Mouse (Mus musculus) MEL (cell line): ENCODE data around the gene Cyp1a1. TPM values are rescaled to one million over a fixed set of nuclear protein-coding genes. Genes with fewer than 3 reads are reported as not detected.

ENCODE experiments used
- DNase-seq: peaks from one replicate; pipeline ENCODE4 v3.0.0; 2011; ENCODE audit warnings: low read depth, low spot score
- H3K27ac ChIP-seq: 2 replicates; pipeline ENCODE4 v1.5.1; 2012; ENCODE audit warnings: low read depth, mild to moderate bottlenecking, control low read depth, low read length, moderate library complexity; ENCODE audit not compliant: control insufficient read depth
- H3K27me3 ChIP-seq, 2 experiments: fragments of 150-350 bp in 1 of 2; sonication (generic) in 1 of 2; 2 replicates each; pipeline ENCODE4 v1.6.1; 2012; ENCODE audit warnings: low read length in 2 of 2, mild to moderate bottlenecking in 2 of 2, improper control_type of control experiment in 1 of 2, moderate library complexity in 1 of 2; ENCODE audit not compliant: insufficient read depth in 2 of 2, control insufficient read depth in 1 of 2
- H3K36me3 ChIP-seq, 2 experiments: 2 replicates each; pipeline ENCODE4 v1.6.1; 2012 to 2014; ENCODE audit warnings: low read length in 2 of 2, improper control_type of control experiment in 1 of 2, inconsistent platforms in 1 of 2, mild to moderate bottlenecking in 1 of 2; ENCODE audit not compliant: insufficient read depth in 2 of 2, control insufficient read depth in 1 of 2
- H3K4me1 ChIP-seq, 2 experiments: fragments of 150-350 bp in 1 of 2; sonication (generic) in 1 of 2; 2 replicates each; pipeline ENCODE4 v1.6.1; 2012; ENCODE audit warnings: low read length in 2 of 2, improper control_type of control experiment in 1 of 2, mild to moderate bottlenecking in 1 of 2; ENCODE audit not compliant: insufficient read depth in 2 of 2, control insufficient read depth in 1 of 2
- H3K4me3 ChIP-seq, 2 experiments: fragments of 150-350 bp in 1 of 2; sonication (generic) in 1 of 2; 2 replicates each; pipeline ENCODE4 v1.5.1; 2012; ENCODE audit warnings: low read depth in 2 of 2, low read length in 2 of 2, mild to moderate bottlenecking in 2 of 2, moderate library complexity in 2 of 2, control low read depth in 1 of 2, improper control_type of control experiment in 1 of 2; ENCODE audit not compliant: control insufficient read depth in 1 of 2, insufficient read depth in 1 of 2
- H3K79me2 ChIP-seq: 2 replicates; pipeline ENCODE4 v1.6.1; 2012; ENCODE audit warnings: mild to moderate bottlenecking, low read length, moderate library complexity; ENCODE audit not compliant: control insufficient read depth, poor library complexity, insufficient read depth
- H3K9ac ChIP-seq: 2 replicates; pipeline ENCODE4 v1.6.1; 2012; ENCODE audit warnings: low read depth, mild to moderate bottlenecking, control low read depth, low read length, moderate library complexity; ENCODE audit not compliant: control insufficient read depth, poor library complexity, severe bottlenecking
- H3K9me3 ChIP-seq: fragments of 150-350 bp; sonication (generic); replicated peaks from 2 replicates; pipeline ENCODE4 v1.6.1; 2012; ENCODE audit warnings: mild to moderate bottlenecking, low read length, improper control_type of control experiment, moderate library complexity; ENCODE audit not compliant: insufficient read depth
- CTCF ChIP-seq, 3 experiments: IDR thresholded peaks in 2 of 3; conservative IDR thresholded peaks in 1 of 3; 2 replicates each; pipeline ENCODE4 v1.5.1; 2011 to 2012; ENCODE audit warnings: low read length in 3 of 3, low read depth in 2 of 3, mild to moderate bottlenecking in 2 of 3, improper control_type of control experiment in 1 of 3, inconsistent platforms in 1 of 3, mixed read lengths in 1 of 3, moderate library complexity in 1 of 3; ENCODE audit not compliant: control insufficient read depth in 1 of 3, insufficient read depth in 1 of 3, poor library complexity in 1 of 3, severe bottlenecking in 1 of 3
- MAX ChIP-seq: IDR thresholded peaks from 2 replicates; pipeline ENCODE4 v1.6.1; 2011; ENCODE audit warnings: low read length, improper control_type of control experiment
- MYC ChIP-seq: IDR thresholded peaks from 2 replicates; pipeline ENCODE4 v1.6.1; 2011; ENCODE audit warnings: low read depth, mild to moderate bottlenecking, low read length, improper control_type of control experiment, moderate library complexity
- RAD21 ChIP-seq: IDR thresholded peaks from 2 replicates; pipeline ENCODE4 v1.6.1; 2011; ENCODE audit warnings: mild to moderate bottlenecking, low read depth, low read length, improper control_type of control experiment
- SIN3A ChIP-seq: IDR thresholded peaks from 2 replicates; pipeline ENCODE4 v1.6.1; 2012; ENCODE audit warnings: low read length, improper control_type of control experiment, inconsistent platforms
- SMC3 ChIP-seq: IDR thresholded peaks from 2 replicates; pipeline ENCODE4 v1.6.1; 2011; ENCODE audit warnings: low read depth, low read length, improper control_type of control experiment
- TAL1 ChIP-seq: IDR thresholded peaks from 2 replicates; pipeline ENCODE4 v1.6.1; 2012; ENCODE audit warnings: mild to moderate bottlenecking, inconsistent platforms, low read length, moderate library complexity, mixed read lengths
- TBP ChIP-seq: IDR thresholded peaks from 2 replicates; pipeline ENCODE4 v1.8.0; 2011; ENCODE audit warnings: low read depth, low read length, improper control_type of control experiment
- ZC3H11A ChIP-seq: IDR thresholded peaks from 2 replicates; pipeline ENCODE4 v1.6.1; 2012; ENCODE audit warnings: low read depth, mild to moderate bottlenecking, inconsistent platforms, low read length, improper control_type of control experiment
- ZKSCAN1 ChIP-seq: IDR thresholded peaks from 2 replicates; pipeline ENCODE4 v1.6.1; 2012; ENCODE audit warnings: low read depth, mild to moderate bottlenecking, inconsistent platforms, low read length, improper control_type of control experiment, moderate library complexity
- polyA plus RNA-seq, 2 experiments: library from polyadenylated mRNA; stranded (reverse) in 1 of 2; unstranded in 1 of 2; fragments of >175 nt in 1 of 2; fragments of >200 nt in 1 of 2; gene quantifications; 2 replicates each; pipeline versions ENCODE4 v1.2.1 to v1.2.4; 2012; ENCODE audit warnings: low replicate concordance in 2 of 2, low read depth in 1 of 2; ENCODE audit not compliant: insufficient read length in 2 of 2, insufficient read depth in 1 of 2, missing spikeins in 1 of 2
- total RNA-seq: library from RNA; depleted of rRNA; stranded (reverse); fragments of 300-350 nt; gene quantifications from 2 replicates; pipeline ENCODE4 v1.2.3, GENCODE M21; 2012

Gene Cyp1a1
- total and polyA plus RNA-seq, 3 experiments = 0.04 to 0.26 TPM; not detected in 1

GRCm38 (mm10) chr9:57657843-57658242 is 29.9 kb upstream of the Cyp1a1 start:
- Histone ChIP-seq H3K9ac (no peak overlapping the region), H3K27ac (no peak overlapping the region), H3K9me3 (no peaks in the 10 kb centered on the region), H3K4me1 (peaks cover 5 to 12% of the 10 kb centered on the region in 2 experiments; a peak in 3 of 4 replicates), H3K79me2 (no peaks in the 10 kb centered on the region), H3K4me3 (no peak overlapping the region), H3K27me3 (no peaks in the 10 kb centered on the region), H3K36me3 (peaks cover 0 to 14% of the 10 kb centered on the region in 2 experiments; a peak in 2 of 4 replicates)
- no peak for DNase-seq
- TF ChIP-seq CTCF (IDR thresholded peaks at IDR 0.05 in 2 of 3, conservative IDR thresholded peaks at IDR 0.05 in 1 of 3; ENCODE audit: control insufficient read depth in 1 of 3, insufficient read depth in 1 of 3, low read depth in 2 of 3, low read length in 3 of 3, poor library complexity in 1 of 3, severe bottlenecking in 1 of 3) (peak in 2 of 3 experiments; percentile 27 to 31; a peak in 3 of 6 replicates), SIN3A (no peak), SMC3 (0 out of 2 replicates have a peak, but pooled peaks have one; percentile 9), TAL1 (no peak)

GRCm38 (mm10) chr9:57658970-57659369 is 28.8 kb upstream of the Cyp1a1 start:
- DNase-seq = peak; percentile 50
- Histone ChIP-seq H3K79me2 (no peaks in the 10 kb centered on the region), H3K27ac (no peak overlapping the region), H3K9me3 (no peaks in the 10 kb centered on the region), H3K27me3 (no peaks in the 10 kb centered on the region), H3K36me3 (peaks cover 0 to 14% of the 10 kb centered on the region in 2 experiments; a peak in 2 of 4 replicates), H3K9ac (no peak overlapping the region), H3K4me3 (no peak overlapping the region), H3K4me1 (peaks cover 5 to 12% of the 10 kb centered on the region in 2 experiments; a peak in 3 of 4 replicates)
- TF ChIP-seq ZKSCAN1 (no peak), MAX (peak; percentile 38; the same call in 1 of the 2 replicates), RAD21 (peak; percentile 29), CTCF (IDR thresholded peaks at IDR 0.05 in 2 of 3, conservative IDR thresholded peaks at IDR 0.05 in 1 of 3; ENCODE audit: control insufficient read depth in 1 of 3, insufficient read depth in 1 of 3, low read depth in 2 of 3, low read length in 3 of 3, poor library complexity in 1 of 3, severe bottlenecking in 1 of 3) (peak; percentile 25 to 63 (median 55); a peak in 5 of 6 replicates), SMC3 (peak; percentile 32; the same call in 1 of the 2 replicates), MYC (0 out of 2 replicates have a peak, but pooled peaks have one; percentile 33)

- H3K79me2 ChIP-seq = no peaks in the 10 kb centered on the region
- DNase-seq = peak; percentile 89
- no peak overlapping the region for H3K9ac ChIP-seq
- peak; percentile 74 to 96 (median 79) for TF ChIP-seq CTCF (IDR thresholded peaks at IDR 0.05 in 2 of 3, conservative IDR thresholded peaks at IDR 0.05 in 1 of 3; ENCODE audit: control insufficient read depth in 1 of 3, insufficient read depth in 1 of 3, low read depth in 2 of 3, low read length in 3 of 3, poor library complexity in 1 of 3, severe bottlenecking in 1 of 3)
- peak; percentile 90 for TF ChIP-seq SMC3
- peak; percentile 95 for TF ChIP-seq RAD21
- 0 out of 2 replicates have a peak, but pooled peaks have one; percentile 46 for TF ChIP-seq TBP
- peak; percentile 83 for TF ChIP-seq ZC3H11A
- no peak for TF ChIP-seq ZKSCAN1
- H3K4me3 ChIP-seq = no peak overlapping the region
- no peaks in the 10 kb centered on the region for H3K9me3 ChIP-seq
- peaks cover 0 to 14% of the 10 kb centered on the region in 2 experiments; a peak in 2 of 4 replicates for H3K36me3 ChIP-seq
- peaks cover 5 to 12% of the 10 kb centered on the region in 2 experiments; a peak in 3 of 4 replicates for H3K4me1 ChIP-seq
- H3K27me3 ChIP-seq = no peaks in the 10 kb centered on the region; a peak in 1 of 4 replicates
- no peak overlapping the region for H3K27ac ChIP-seq
Observed at GRCm38 (mm10) chr9:57659774-57660173, 28.0 kb upstream of the Cyp1a1 start.
